30 mouse cellular contexts compared by ENCODE assay signal in genomic region chr14:25543927-25544326, GRCm38 (mm10).
"Had no signal": no experiment of that assay in that cellular context is flagged by ENCODE, and none has a peak within 500 bp of the region (broad histone marks: within the 10 kb centered on the region; RNA-seq: fewer than 3 reads in every experiment).

No protein-coding gene starts in this region.

- H3K36me3 ChIP-seq: midbrain, embryonic 15.5 days had no signal

- H3K4me2 ChIP-seq: limb, embryonic 12.5 days; limb, embryonic 13.5 days; liver, embryonic 11.5 days; liver, embryonic 12.5 days; liver, embryonic 13.5 days; liver, embryonic 15.5 days; lung, embryonic 14.5 days; lung, embryonic 15.5 days; midbrain, embryonic 11.5 days; midbrain, embryonic 12.5 days; midbrain, embryonic 15.5 days; neural tube, embryonic 12.5 days; neural tube, embryonic 13.5 days had no signal

- H3K4me3 ChIP-seq: left cerebral cortex, adult 2 months; limb, embryonic 12.5 days; limb, embryonic 13.5 days; liver, embryonic 12.5 days; liver, embryonic 13.5 days; liver, embryonic 15.5 days; lung, embryonic 15.5 days; megakaryocyte, embryonic 14.5 days; midbrain, embryonic 12.5 days; midbrain, embryonic 15.5 days; myocyte; neural tube, embryonic 12.5 days; neural tube, embryonic 13.5 days had no signal

- H3K9ac ChIP-seq: limb, embryonic 12.5 days; limb, embryonic 13.5 days; liver, embryonic 12.5 days; liver, embryonic 13.5 days; liver, embryonic 14.5 days; liver, embryonic 15.5 days; liver, postnatal 0 days; lung, embryonic 14.5 days; lung, embryonic 15.5 days; midbrain, embryonic 12.5 days; midbrain, embryonic 15.5 days; neural tube, embryonic 12.5 days; neural tube, embryonic 13.5 days had no signal

- DNase-seq: left cerebral cortex, postnatal 4 days; liver; liver, embryonic 13.5 days; liver, postnatal 0 days; lung, adult 18-20 months; lung, adult 2 months; lung, embryonic 14.5 days; lung, postnatal 10 days; lung, postnatal 14 days; lung, postnatal 36 days; lung, postnatal 4 days; midbrain, embryonic 14.5 days had no signal

- H3K9me3 ChIP-seq: limb, embryonic 12.5 days; limb, embryonic 13.5 days; liver, embryonic 12.5 days; liver, embryonic 13.5 days; liver, embryonic 15.5 days; lung, embryonic 15.5 days; megakaryocyte, embryonic 14.5 days; midbrain, embryonic 12.5 days; midbrain, embryonic 15.5 days; neural tube, embryonic 12.5 days; neural tube, embryonic 13.5 days had no signal

- H3K27ac ChIP-seq: left cerebral cortex, adult 2 months; limb, embryonic 12.5 days; limb, embryonic 13.5 days; liver, embryonic 12.5 days; liver, embryonic 13.5 days; liver, embryonic 14.5 days; liver, embryonic 15.5 days; lung, embryonic 15.5 days; macrophage; midbrain, embryonic 12.5 days; midbrain, embryonic 15.5 days; neural tube, embryonic 12.5 days; neural tube, embryonic 13.5 days had no signal

- ATAC-seq: liver, embryonic 12.5 days; liver, postnatal 0 days; lung, postnatal 0 days; midbrain, embryonic 15.5 days; midbrain, embryonic 16.5 days had no signal

- H3K27me3 ChIP-seq: limb, embryonic 12.5 days; limb, embryonic 13.5 days; liver, embryonic 12.5 days; liver, embryonic 13.5 days; liver, embryonic 15.5 days; lung, embryonic 15.5 days; megakaryocyte, embryonic 14.5 days; midbrain, embryonic 12.5 days; midbrain, embryonic 15.5 days; neural tube, embryonic 12.5 days; neural tube, embryonic 13.5 days had no signal
